Mouse (Mus musculus) stomach, embryonic 14.5 days (tissue): ENCODE results near the gene Haus7. TPM values are rescaled to one million over a fixed set of nuclear protein-coding genes. Genes with fewer than 3 reads are reported as not detected.
"Not testable (repeated sequence)": the region's sequence is repeated elsewhere in the genome, so short reads cannot be mapped to it uniquely, and the experiment has no call there.

Experiments
- ATAC-seq: fragments of 200-750 bp; cut with Nextera tagmentation; 2 replicates; pipeline ENCODE4 v1.8.0; 2017; ENCODE audit warnings: low read depth, moderate TSS enrichment; ENCODE audit not compliant: insufficient number of reproducible peaks, insufficient read depth, low FRiP score
- H3K27ac ChIP-seq: fragments of 300-500 bp; sonication (generic); 2 replicates; pipeline ENCODE4 v1.5.1; 2014; ENCODE audit warnings: mild to moderate bottlenecking, low read length, moderate library complexity, mixed read lengths
- H3K27me3 ChIP-seq: fragments of 300-500 bp; sonication (generic); 2 replicates; pipeline ENCODE4 v1.6.1; 2014; ENCODE audit warnings: low read length, control low read depth, mixed read lengths; ENCODE audit not compliant: control insufficient read depth, insufficient read depth
- H3K36me3 ChIP-seq: fragments of 300-500 bp; sonication (generic); 2 replicates; pipeline ENCODE4 v1.6.1; 2014; ENCODE audit warnings: mild to moderate bottlenecking, control low read depth, low read length, moderate library complexity, mixed read lengths; ENCODE audit not compliant: control insufficient read depth, insufficient read depth
- H3K4me1 ChIP-seq: fragments of 300-500 bp; sonication (generic); 2 replicates; pipeline ENCODE4 v1.6.1; 2014; ENCODE audit warnings: low read length, control low read depth, mixed read lengths; ENCODE audit not compliant: control insufficient read depth, insufficient read depth
- H3K4me2 ChIP-seq: fragments of 300-500 bp; sonication (generic); replicated peaks from 2 replicates; pipeline ENCODE4 v1.6.1; 2014; ENCODE audit warnings: low read depth, low read length, control low read depth
- H3K4me3 ChIP-seq: fragments of 300-500 bp; sonication (generic); 2 replicates; pipeline ENCODE4 v1.5.1; 2014; ENCODE audit warnings: low read depth, low read length, control low read depth
- H3K9ac ChIP-seq: fragments of 300-500 bp; sonication (generic); replicated peaks from 2 replicates; pipeline ENCODE4 v1.6.1; 2014; ENCODE audit warnings: low read depth, mild to moderate bottlenecking, control low read depth, low read length, moderate library complexity, mixed read lengths
- H3K9me3 ChIP-seq: fragments of 300-500 bp; sonication (generic); 2 replicates; pipeline ENCODE4 v1.6.1; 2016; ENCODE audit warnings: low read depth, low read length, control low read depth; ENCODE audit not compliant: control insufficient read depth
- WGBS: fragments of 180-500 bp; shearing (Covaris S2); extraction: QIAGEN DNeasy Blood & Tissue Kit; methylation state at CpG from one replicate; pipeline ENCODE4 v1.1.7; 2014; 5-methylcytosine and 5-hydroxymethylcytosine counted together
- polyA plus RNA-seq: library from polyadenylated mRNA; unstranded; fragments of >200 nt; fragmentation: Nextera tagmentation; extraction: Ambion mirVana; gene quantifications from 2 replicates; pipeline ENCODE4 v1.2.1, GENCODE M21; 2014

Gene Haus7
- 50.1 and 57.5 TPM in 2 replicates for polyA plus RNA-seq

GRCm38 (mm10) chrX:73458877-73459392 is at the start of gene Haus7:
Haus7 (minus strand) TSS chrX:73459044.
- H3K4me1 ChIP-seq: no peaks in the 10 kb centered on the region
- ATAC-seq: peak; percentile 100
- H3K9ac ChIP-seq: peak within 1 kb of the TSS; percentile 38; the same call in 1 of the 2 replicates
- H3K36me3 ChIP-seq: no peaks in the 10 kb centered on the region
- WGBS: 23% methylated on average over 26 of the region's 26 CpGs
- H3K4me2 ChIP-seq: peak within 1 kb of the TSS; percentile 49
- H3K4me3 ChIP-seq: peak within 1 kb of the TSS; percentile 42
- no peaks in the 10 kb centered on the region for H3K9me3 ChIP-seq
- no peak within 1 kb of the TSS for H3K27ac ChIP-seq
- H3K27me3 ChIP-seq: no peaks in the 10 kb centered on the region

GRCm38 (mm10) chrX:73506577-73506976 is 47.7 kb upstream of the Haus7 start:
- Histone ChIP-seq H3K4me2 (no peak overlapping the region), H3K9ac (no peak overlapping the region), H3K4me3 (no peak overlapping the region), H3K9me3 (no peaks in the 10 kb centered on the region), H3K36me3 (no peaks in the 10 kb centered on the region), H3K4me1 (no peaks in the 10 kb centered on the region), H3K27ac (no peak overlapping the region), H3K27me3 (0 out of 2 replicates have a peak, but pooled peaks cover 5% of the 10 kb centered on the region)
- WGBS: 81% methylated on average over 4 of the region's 4 CpGs
- no peak for ATAC-seq

- no peak overlapping the region for H3K4me2 ChIP-seq
- H3K27ac ChIP-seq: no peak overlapping the region
- H3K27me3 ChIP-seq: 0 out of 2 replicates have a peak, but pooled peaks cover 5% of the 10 kb centered on the region
- ATAC-seq: no peak
- H3K36me3 ChIP-seq: no peaks in the 10 kb centered on the region
- no peaks in the 10 kb centered on the region for H3K4me1 ChIP-seq
- WGBS: 64% methylated on average over 5 of the region's 5 CpGs
- no peak overlapping the region for H3K4me3 ChIP-seq
- no peak overlapping the region for H3K9ac ChIP-seq
- no peaks in the 10 kb centered on the region for H3K9me3 ChIP-seq
Observed at GRCm38 (mm10) chrX:73505130-73505735, 46.4 kb upstream of the Haus7 start.

GRCm38 (mm10) chrX:73496746-73497145 is 37.9 kb upstream of the Haus7 start:
- no peak overlapping the region for H3K4me3 ChIP-seq
- 74% methylated on average over 4 of the region's 4 CpGs for WGBS
- no peaks in the 10 kb centered on the region for H3K9me3 ChIP-seq
- ATAC-seq: no peak
- H3K4me1 ChIP-seq: no peaks in the 10 kb centered on the region
- no peaks in the 10 kb centered on the region; the same call in 1 of the 2 replicates for H3K36me3 ChIP-seq
- no peaks in the 10 kb centered on the region; the same call in 1 of the 2 replicates for H3K27me3 ChIP-seq
- no peak overlapping the region for H3K9ac ChIP-seq
- H3K27ac ChIP-seq: no peak overlapping the region
- no peak overlapping the region for H3K4me2 ChIP-seq

GRCm38 (mm10) chrX:73493567-73493966 is 34.7 kb upstream of the Haus7 start:
- 14% methylated on average over 1 of the region's 2 CpGs for WGBS
- not testable (repeated sequence) for H3K27ac ChIP-seq, ATAC-seq, H3K4me3 ChIP-seq, H3K4me1 ChIP-seq, H3K27me3 ChIP-seq, H3K4me2 ChIP-seq, H3K9ac ChIP-seq, H3K36me3 ChIP-seq, H3K9me3 ChIP-seq

GRCm38 (mm10) chrX:73490804-73491203 is 32.0 kb upstream of the Haus7 start:
- H3K4me1 ChIP-seq: no peaks in the 10 kb centered on the region
- no peak overlapping the region for H3K27ac ChIP-seq
- H3K4me2 ChIP-seq: no peak overlapping the region
- 79% methylated on average over 3 of the region's 3 CpGs for WGBS
- H3K27me3 ChIP-seq: no peaks in the 10 kb centered on the region
- H3K9ac ChIP-seq: no peak overlapping the region
- no peak overlapping the region for H3K4me3 ChIP-seq
- H3K9me3 ChIP-seq: no peaks in the 10 kb centered on the region
- H3K36me3 ChIP-seq: no peaks in the 10 kb centered on the region; the same call in 1 of the 2 replicates
- ATAC-seq: no peak

- H3K27me3 ChIP-seq: no peaks in the 10 kb centered on the region
- no peaks in the 10 kb centered on the region for H3K4me1 ChIP-seq
- no peak overlapping the region for H3K27ac ChIP-seq
- H3K9ac ChIP-seq: no peak overlapping the region
- ATAC-seq: no peak
- H3K4me3 ChIP-seq: no peak overlapping the region
- 63% methylated on average over 4 of the region's 4 CpGs for WGBS
- H3K36me3 ChIP-seq: no peaks in the 10 kb centered on the region; the same call in 1 of the 2 replicates
- no peaks in the 10 kb centered on the region for H3K9me3 ChIP-seq
- H3K4me2 ChIP-seq: no peak overlapping the region
Observed at GRCm38 (mm10) chrX:73490186-73490585, 31.3 kb upstream of the Haus7 start.

- Histone ChIP-seq H3K27ac (no peak overlapping the region), H3K4me1 (0 out of 2 replicates have a peak, but pooled peaks cover 3% of the 10 kb centered on the region), H3K4me2 (no peak overlapping the region), H3K9me3 (no peaks in the 10 kb centered on the region), H3K9ac (no peak overlapping the region), H3K4me3 (no peak overlapping the region), H3K27me3 (no peaks in the 10 kb centered on the region), H3K36me3 (no peaks in the 10 kb centered on the region)
- 78% methylated on average over 5 of the region's 5 CpGs for WGBS
- no peak for ATAC-seq
Observed at GRCm38 (mm10) chrX:73486920-73487319, 28.1 kb upstream of the Haus7 start.
